Mouse (Mus musculus): ENCODE results near the gene Ggct.

The Ggct gene

DNA sequence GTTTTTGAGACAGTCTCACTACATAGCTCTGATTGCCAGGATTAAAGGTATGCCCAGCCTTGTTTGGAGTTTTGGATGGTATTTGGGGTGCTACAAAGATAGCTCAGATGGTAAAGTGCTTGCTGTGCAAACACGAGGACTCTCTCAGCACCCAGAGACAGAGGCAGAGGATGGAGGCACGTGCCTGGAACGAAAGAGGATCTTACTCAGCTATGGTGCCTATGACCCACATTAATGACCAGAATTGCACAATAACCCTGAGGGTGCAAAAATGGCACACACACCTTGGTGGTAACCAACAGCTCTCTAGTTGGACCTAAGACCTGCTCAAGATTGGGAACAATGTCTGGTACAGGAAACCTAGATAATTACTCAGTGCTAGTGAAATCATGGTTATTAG is 40.2 kb downstream of the Ggct start:
- DNase-seq (ENCODE audit: low spot score in 2 of 2), result no peak

- DNase-seq (ENCODE audit: low spot score in 2 of 2), result no peak
These were observed 44.1 kb downstream of the Ggct start for GRCm38 (mm10) chr6:54948682-54949081.

DNA sequence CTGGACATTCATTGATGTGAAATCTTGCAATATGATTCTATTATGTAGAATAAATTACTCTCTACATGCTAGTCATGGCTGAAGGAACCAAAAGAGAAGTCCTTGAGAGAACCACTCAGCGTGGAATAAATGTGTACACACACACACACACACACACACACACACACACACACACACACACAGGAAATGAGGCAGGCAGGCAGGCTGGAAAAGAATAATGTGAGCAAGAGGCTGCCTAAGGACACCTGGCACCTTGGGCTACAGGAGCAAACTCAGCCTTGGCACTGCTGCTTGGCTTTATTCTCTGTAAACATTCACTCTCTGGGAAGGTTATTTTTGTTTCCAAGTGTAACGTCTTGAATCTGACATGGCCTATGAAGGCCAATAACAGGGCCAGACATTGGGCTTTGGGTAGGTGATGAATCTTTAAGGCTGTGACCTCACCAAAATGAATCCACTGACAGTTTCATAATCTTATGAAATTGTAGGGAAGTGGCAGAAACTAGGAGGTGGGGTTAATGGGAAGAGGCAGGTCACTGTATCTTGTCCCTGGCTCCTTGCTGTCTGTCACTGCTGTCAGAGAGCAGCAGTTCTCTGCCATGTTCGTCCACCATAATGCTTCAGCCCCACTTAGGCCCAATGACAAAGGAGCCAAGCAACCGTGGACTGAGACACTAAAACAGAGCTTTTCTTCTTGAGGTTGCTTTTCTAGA is 46.4 kb downstream of the Ggct start:
- DNase-seq (ENCODE audit: low spot score in 2 of 2), result no peak

GRCm38 (mm10) chr6:54944551-54944950 is 48.2 kb downstream of the Ggct start:
- no peak for DNase-seq (ENCODE audit: low spot score in 2 of 2)

GRCm38 (mm10) chr6:54943753-54944152 is 49.0 kb downstream of the Ggct start:
- DNase-seq (ENCODE audit: low spot score in 2 of 2), result no peak

DNA sequence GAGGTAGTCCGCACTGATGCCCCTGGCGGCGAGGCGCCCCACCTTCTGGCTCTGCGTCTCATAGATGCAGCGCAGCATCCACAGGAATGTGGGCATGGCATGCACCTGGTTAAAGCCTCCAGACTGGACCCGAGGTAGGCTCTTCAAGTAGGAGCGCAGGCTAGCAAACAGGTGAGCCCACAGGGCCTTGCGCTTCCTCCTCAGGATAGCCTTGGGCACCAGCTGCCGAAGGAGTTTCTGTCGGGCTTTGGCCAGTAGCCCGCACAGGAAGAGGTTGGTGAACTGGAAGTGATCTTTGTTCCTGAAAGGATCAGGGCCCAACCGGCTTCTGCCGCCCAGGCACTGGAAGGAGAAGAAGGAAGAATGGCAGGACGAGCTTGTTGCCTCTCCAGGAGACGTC is 49.5 kb downstream of the Ggct start:
- DNase-seq (ENCODE audit: low spot score in 2 of 2), result no peak

DNA sequence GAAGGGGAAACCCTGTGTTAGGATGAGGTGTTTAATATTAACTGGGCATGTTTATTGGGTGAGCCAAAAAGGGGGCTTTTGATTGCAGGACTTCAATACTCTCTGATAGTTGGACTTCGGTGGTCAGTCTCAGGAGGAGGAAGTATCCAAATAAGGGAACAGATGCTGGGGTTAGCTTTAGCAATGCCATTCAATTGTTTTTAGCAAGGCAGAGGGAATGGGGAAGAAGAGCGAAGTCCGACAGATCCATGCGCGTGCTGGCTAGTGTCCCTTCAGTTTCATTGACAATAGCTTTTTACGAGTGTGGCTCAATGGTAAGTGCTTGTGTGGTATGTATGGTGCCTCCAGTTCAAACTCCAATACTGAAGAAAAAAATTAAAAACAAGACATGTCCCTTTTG is 51.6 kb downstream of the Ggct start:
- DNase-seq (ENCODE audit: low spot score in 2 of 2), result no peak

DNA sequence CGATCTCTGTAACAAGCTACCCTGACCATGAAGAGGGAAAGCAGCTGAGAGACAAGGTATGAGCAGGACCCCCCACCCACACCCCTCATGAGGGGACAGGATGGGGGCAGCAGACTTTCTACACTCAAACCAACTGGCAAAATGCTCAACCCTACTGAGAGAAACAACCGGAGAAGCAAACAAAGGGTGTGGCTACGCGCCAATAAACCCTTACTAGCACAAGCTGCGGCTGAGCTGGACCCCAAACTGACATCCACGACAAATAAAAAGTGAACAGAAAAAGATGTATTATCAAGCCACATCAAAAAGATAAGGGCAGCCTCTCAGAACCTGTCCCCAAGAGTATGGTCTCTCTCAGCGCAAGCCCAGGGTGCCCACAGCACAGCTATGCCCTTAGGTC is 52.6 kb downstream of the Ggct start:
- no peak for DNase-seq (ENCODE audit: low spot score in 2 of 2)

- DNase-seq (ENCODE audit: low spot score in 2 of 2), result peak in 1 of 2 experiments; percentile 52
These were observed 53.1 kb downstream of the Ggct start for GRCm38 (mm10) chr6:54939631-54940030.

DNA sequence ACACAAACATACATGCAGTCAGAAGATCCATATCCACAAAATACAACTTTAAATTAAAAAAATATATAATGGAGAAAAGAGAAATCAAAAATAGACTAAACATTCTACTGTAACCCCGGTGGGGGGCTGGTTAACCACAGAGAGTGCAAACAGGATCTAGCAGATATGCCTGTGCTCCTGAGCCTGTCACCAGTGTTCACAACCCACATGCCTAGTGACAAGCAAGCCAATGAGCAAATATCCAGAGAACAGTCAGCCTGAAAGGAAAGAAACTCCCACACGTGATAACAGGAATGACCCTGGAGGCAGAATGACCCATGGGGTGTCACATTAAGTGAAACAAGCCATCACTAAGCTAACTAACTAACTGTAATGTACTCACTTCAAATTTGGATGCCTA is 56.3 kb downstream of the Ggct start:
- no peak for DNase-seq (ENCODE audit: low spot score in 2 of 2)

DNA sequence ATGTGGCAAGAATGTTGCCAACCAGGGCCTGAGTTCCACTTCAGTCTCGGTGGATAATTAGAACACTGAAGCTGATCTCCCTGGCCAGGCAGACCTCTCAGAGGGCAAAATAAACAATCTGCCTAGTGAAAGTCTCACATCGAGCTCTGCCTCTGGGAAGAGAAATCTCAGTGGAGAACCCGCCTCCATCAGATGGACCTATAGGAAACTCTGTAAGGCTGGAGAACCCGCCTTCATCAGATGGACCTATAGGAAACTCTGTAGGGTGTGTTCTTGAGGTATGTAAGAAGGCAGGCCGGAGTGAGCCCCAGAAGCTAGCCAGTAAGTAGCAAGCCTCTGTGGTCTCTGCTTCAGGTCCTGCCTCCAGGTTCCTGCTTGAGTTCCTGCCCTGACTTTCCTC is 57.8 kb downstream of the Ggct start:
- DNase-seq (ENCODE audit: low spot score in 2 of 2), result no peak

- no peak for DNase-seq (ENCODE audit: low spot score in 2 of 2)
These were observed 58.4 kb downstream of the Ggct start for GRCm38 (mm10) chr6:54934313-54934712.

DNA sequence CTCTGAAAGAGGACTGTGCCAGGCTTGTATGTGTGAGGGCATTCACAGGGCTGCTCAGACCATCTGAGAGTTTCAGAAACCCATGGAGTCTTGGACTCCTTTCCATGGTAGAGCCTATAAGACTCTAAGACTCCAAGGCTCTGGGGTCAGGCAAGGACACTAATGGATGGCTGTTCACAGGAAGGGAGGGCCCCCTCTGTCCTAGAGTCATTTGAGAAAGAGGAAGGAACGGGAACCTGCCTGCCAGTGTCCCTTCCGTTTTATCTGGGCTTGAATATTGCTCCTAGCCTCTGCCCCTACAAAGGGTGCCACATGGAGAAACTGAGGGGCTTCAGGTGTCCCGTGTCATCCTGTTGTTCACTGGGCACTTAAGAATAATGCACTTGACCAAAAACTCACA is 58.9 kb downstream of the Ggct start:
- DNase-seq (ENCODE audit: low spot score in 2 of 2), result no peak

DNA sequence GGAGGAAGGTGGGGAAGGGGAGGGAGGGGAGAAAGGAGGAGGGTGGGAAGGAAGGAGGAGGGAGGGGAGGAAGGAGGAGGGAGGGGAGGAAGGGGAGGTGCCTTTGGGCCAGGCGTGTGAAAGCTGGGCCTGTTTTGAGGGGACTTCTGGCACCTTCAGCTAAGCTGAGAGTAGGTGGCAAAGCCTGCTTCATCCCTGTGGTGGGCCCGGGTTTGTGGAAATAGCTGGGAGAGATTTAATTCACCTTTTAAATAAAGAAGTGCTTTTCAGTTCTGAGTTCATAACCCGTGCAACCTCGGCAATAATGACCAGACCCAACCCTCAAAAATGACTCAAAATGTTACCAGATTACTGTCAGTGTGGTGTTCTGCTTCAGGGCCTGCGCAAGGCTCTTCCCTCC is 59.5 kb downstream of the Ggct start:
- no peak for DNase-seq (ENCODE audit: low spot score in 2 of 2)
